Mouse (Mus musculus) urinary bladder, adult 18-20 months (tissue): ENCODE measurements around the gene Zfp800.

Source experiments
- DNase-seq, 2 experiments: peaks; one replicate each; pipeline ENCODE4 v3.0.0; 2022; ENCODE audit warnings: low spot score in 2 of 2, mixed read lengths in 2 of 2

Zfp800 gene

DNA sequence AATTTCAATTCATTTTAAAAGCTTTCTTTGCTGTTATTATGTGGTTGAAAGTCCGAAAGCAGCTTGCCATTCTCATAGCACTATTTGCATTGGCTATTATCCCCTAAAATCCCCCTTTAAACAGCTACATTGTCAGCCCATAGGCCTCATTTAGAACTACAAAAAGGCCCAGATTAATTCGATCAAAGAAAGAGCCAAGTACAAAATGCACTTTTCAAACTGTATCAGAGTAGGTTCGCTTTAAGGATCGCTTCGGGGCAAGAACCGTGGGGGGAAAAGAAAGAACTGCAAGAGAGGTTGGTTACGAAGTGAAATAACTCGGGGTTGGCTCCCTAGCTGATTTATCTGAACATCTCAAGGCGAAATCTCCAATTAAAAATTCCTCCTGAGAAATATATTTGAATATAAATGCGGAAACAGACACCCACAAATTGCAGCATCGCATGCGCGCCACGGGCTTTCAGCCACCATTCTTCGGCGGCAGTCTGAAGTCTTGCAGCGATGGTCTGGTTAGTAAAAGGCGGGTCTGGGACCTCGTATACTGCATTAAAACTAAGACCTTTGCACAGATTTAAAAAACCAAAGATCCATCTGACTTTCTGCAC is 850 bp downstream of the Zfp800 start:
- no peak for DNase-seq

DNA sequence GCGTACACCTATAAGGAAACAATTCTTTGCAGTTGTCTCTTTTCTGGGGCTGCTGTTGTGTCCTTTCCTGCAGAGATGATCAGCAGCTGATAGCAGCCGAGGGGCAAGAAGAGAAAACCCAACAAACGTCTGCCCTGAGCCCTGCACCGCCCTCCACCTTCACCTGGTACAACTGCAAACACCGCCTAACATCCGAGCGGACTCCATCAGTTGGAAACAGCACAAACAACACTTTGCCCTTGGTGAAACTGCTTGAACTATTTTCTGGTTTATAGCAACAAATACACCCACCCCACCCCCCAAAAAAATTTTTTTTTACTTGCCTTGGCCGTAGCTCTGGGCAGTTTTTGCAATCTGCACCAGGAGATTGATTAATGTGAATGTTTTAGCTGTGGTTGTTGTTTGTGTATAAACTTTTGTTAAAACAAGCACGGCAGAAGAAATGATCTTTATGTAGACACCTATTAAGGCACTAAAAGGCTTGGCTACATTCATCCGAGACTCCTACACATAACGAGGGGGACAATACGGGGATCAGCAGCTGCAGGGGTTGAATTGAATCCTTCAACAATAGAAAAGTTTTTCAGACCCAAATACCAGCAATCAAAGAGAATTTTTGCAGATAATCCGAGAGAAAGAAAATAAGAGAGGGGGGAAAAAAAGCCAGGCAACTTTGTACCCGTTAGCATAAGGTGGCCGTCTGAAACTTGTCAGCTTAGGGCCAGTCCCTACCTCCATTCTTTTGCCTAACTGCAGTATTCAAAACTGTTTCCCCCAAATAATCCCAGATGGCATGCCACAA is 1.6 kb downstream of the Zfp800 start:
- DNase-seq, result no peak

DNA sequence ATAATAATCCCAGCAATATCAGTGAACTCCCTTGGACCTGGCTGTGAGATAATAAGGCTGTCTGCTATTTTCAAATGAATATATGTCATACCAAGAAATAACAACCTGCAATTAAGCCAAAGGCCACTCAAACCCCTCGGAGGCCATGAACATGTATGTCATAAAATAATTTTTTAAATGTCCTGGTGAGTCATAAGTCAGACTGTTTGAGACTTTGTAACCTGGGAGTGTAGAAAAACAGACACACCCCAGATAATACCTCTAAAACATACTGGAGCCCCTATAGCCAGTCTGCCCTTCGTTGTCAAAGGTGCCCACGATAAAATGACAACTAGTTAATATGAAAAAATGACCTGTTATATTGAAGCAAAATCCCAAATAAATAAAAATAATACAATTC is 8.8 kb downstream of the Zfp800 start:
- DNase-seq, result no peak

DNA sequence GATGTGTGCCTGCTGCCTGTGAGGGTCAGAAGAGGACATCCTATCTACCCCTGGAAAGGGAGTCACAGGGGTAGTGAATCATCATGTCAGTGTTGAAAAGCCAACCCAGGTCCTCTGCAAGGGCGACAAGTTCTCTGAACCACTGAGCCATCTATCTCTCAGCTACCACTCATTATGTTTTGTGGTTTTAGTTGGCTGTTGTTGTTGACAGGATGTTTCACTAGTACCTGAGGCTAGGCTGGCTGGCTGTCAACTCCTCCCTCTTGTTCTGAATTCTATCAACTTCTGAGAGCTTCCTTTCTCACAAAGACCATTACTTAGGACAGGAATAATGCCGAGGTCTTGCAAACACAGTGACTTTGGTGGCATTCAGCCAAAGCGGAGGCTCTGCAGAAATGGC is 12.6 kb downstream of the Zfp800 start:
- no peak for DNase-seq

DNA sequence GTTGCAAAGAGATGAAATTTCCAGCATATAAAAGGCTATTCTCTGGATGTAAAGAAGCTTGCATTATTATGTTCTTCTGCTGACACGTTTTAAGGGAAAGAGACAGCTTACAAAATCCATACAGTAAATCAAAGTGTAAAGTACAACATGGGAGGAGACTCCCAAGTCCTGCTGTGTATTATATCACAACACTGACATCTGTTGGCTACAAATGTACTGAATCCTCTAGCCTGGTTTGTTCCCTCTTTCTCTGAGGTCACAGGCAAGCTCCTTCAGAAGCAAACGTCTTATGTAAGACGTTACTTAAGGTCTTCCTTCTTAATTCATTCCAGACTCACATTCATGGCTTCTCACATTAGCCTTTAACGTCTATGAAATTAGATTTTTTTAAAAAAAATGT is 15.8 kb downstream of the Zfp800 start:
- no peak for DNase-seq

- DNase-seq, result no peak
These were observed 27.7 kb downstream of the Zfp800 start for GRCm38 (mm10) chr6:28369966-28370683.

DNA sequence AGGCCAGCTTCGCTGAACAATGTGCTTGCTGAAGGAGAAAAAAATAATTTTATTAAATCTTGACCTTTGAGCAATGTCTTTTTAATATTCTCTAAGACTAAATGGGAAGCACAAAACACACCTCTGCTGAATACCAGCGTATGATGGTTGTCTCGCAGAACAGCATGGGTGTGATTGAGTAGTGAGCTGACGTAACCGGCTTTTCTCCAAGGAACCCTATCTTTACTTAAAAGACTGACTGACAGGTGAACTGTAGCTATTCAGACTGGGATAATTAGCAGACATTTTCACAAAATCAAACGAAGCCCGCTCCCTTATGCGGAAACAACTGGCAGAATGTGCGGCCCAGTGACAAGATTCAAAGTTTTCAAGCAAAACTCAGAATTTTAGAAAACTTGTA is 30.2 kb downstream of the Zfp800 start:
- no peak for DNase-seq

- DNase-seq, result no peak
These were observed 46.7 kb downstream of the Zfp800 start for GRCm38 (mm10) chr6:28351066-28351465.

DNA sequence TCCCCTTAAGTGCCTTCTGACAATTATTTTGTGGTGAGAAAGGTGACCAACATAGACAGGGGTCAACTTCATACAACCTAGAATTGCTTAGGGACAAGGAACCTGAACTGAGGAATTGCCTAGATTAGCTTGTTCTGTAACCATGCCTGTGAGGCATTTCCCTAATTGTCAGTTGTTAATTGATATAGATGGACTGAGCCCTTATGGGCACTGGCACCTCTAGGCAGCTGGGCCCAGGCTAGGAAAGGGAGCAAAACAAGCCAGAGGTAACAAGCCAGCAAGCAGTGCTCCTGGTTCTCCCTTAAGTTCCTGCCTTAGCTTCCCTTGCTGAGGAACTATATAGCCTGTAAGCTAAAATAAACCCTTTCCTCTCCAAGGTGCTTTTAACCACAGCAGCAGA is 52.1 kb downstream of the Zfp800 start:
- no peak for DNase-seq

GRCm38 (mm10) chr6:28345181-28345580 is 52.6 kb downstream of the Zfp800 start:
- no peak for DNase-seq

GRCm38 (mm10) chr6:28342863-28343262 is 54.9 kb downstream of the Zfp800 start:
- no peak for DNase-seq

- no peak for DNase-seq
These were observed 56.6 kb downstream of the Zfp800 start for GRCm38 (mm10) chr6:28341174-28341573.

GRCm38 (mm10) chr6:28339410-28339809 is 58.4 kb downstream of the Zfp800 start:
- no peak for DNase-seq

- DNase-seq, result no peak
These were observed 64.1 kb downstream of the Zfp800 start for GRCm38 (mm10) chr6:28333696-28334095.

- no peak for DNase-seq
These were observed 65.3 kb downstream of the Zfp800 start for GRCm38 (mm10) chr6:28332546-28332945.

DNA sequence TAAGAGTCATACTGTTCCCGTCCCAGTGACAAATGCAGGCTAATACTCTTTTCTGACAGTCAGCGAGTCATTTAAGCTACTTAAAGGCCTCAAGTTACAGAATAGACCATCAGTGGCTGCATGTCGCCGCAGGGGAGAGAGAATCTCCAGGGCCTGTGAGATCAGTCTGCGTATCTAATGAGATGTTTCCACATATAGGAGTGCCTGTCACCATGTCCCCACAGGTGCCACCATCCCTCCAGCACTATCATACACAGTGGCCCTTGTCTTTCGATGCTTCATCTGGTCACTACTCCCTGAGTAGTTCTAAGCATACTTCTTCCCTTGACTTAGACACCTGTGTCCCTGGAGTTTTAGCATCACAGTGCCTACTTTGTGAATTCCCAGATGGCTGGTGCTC is 68.0 kb downstream of the Zfp800 start:
- DNase-seq, result no peak

DNA sequence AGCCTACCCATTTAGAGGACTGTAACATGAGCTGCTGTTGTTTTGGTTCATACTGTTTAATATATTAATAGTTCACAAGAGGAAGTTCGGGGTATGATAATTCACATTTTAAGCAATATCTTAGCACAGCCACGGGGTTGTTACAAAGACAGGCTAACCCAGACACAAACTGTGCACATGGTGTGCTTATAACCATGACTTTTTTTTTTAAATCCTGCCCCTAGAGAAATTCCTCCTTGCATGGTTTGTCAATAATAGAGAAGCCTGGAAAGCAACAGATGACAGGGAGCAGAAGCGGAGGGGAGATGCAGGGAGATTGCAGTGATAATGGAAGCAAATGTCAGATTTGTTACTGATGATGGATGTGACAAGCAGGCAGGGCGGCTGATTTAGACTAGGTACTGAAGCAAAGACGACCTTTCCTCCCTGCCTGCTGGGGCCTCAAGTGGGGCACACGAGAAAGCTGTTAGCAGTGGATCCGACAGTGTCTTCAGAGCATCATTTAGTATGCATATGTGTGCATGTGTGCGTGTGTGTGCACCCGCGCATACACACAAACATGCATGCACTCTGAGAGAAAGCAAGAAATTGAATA is 68.7 kb downstream of the Zfp800 start:
- DNase-seq, result no peak

- no peak for DNase-seq
These were observed 71.1 kb downstream of the Zfp800 start for GRCm38 (mm10) chr6:28326720-28327119.

DNA sequence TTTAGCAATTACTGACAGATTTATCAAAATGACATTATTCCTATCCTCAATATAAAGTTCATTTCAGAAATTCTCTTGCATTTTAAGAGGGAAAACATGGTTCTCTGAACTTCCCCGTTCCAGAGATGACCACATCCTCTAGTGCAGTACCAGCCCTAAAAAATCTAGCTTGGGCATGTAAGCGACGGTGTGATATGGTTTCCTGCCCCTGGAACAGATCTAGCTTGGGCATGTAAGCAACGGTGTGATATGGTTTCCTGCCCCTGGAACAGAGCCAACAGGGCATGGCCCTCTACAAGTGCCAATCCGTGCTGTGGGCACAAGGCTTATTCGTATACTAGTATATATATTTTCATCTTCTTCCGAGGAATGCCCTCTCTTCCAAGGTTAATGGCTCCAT is 75.4 kb downstream of the Zfp800 start:
- DNase-seq, result no peak

DNA sequence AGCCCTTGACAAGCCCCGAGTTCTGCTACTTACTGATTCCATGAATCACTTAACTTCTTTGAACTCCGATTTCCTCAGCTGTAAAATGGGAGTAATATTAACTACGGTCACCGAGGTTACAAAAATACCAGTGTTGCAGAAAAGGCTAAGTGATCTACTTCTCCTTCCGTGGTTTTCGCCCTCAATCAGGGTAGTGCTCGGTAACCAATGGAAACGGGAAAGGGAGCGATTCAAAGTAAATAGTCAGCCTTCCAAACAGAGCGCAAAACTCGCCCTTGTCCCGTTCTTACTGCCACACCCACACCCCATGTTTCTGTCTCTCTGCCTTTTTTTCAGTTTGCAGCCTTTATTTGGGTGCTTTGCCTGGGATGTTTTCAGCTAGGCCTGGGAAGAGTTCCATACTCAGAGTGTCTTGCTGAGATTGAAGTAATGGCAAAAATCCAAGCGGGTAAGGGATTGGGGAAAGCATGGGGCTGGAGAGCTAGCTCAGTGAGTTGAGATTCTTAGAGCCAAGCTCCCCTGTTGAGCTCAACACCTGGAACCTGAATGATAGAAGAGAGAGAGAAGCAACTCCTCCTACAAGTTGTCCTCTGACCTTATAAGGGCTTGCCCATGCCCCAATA is 78.0 kb downstream of the Zfp800 start:
- DNase-seq, result no peak

DNA sequence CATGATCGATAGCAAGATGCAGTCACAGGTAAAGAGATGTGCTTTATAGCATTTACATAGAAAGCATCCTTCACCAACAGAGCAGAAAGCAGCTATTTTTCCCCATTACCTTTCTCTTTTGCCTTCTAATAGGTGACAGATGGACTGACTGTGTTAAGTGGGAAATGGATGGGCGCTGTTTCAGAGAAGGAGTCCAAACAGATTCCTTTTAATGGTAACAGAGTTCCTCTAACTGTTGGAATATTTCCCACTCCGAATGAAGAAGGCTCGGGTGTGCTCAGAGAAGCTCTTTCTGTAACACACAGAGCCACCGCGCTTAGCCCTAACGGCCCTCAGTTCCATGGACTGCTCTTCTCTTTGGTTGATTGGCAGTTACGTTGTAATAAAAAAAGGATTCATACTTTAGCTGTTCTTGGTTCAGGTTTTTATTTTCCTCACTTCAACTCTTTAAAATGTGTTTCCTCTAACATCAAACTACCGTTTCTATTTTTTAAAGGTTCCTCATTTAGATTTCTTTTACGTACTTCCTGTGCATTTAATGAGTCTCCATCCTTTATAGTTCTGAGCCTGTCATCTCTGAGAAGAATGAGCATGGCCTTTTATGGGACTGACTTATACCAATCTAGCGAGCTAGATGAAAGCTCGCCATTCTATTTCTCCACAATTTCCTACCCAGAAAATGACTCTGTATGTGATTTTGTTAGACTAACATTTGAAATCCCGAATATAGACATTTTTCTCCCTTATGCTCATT is 78.8 kb downstream of the Zfp800 start:
- DNase-seq, result no peak
